ENCODE assay signal across 8 mouse cellular contexts in the genomic region with DNA sequence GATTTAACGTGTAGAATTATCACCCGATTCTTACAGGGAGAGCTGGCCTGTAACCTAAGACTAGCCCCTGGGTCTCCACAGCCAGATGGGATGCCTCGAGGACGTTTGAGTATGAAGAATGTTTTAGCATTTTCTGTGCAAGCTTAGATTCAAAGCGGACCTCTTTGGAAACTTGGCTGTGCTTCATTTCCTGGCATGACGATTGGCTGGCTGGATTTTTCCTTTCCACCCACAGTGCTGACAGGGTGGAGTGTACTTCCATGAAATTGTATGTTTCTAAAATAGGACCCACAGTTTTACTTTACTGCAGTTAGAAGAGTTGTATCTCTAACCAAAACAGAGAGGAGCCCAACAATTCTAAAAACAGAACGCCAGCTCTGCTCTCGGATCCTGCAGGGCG.
DNase-seq lines count a peak whose midpoint lies in the region; ATAC-seq and TF ChIP-seq lines count a peak whose summit lies in the region.
"Had no signal": no experiment of that assay in that cellular context is flagged by ENCODE, and none has a peak within 500 bp of the region (broad histone marks: within the 10 kb centered on the region; RNA-seq: fewer than 3 reads in every experiment).

No protein-coding gene starts in this region.

- no peak for TF ChIP-seq POLR2A in embryonic fibroblast, embryonic 13.5 days (IDR thresholded peaks at IDR 0.05; ENCODE audit: low read depth, low read length)

- no peak overlapping the region for H3K4me3 ChIP-seq in embryonic fibroblast, embryonic 13.5 days (ENCODE audit: insufficient read depth, low read length)
- no peak overlapping the region for H3K4me3 ChIP-seq in kidney, postnatal 0 days (replicated peaks; ENCODE audit: low read depth, low read length)
- no peak overlapping the region for H3K4me3 ChIP-seq in hindbrain, embryonic 10.5 days
- no peak overlapping the region for H3K4me3 ChIP-seq in hindbrain, postnatal 0 days (ENCODE audit: low read length)
- H3K4me3 ChIP-seq: myocyte had no signal

- no peaks in the 10 kb centered on the region for H3K9me3 ChIP-seq in kidney, postnatal 0 days (replicated peaks; ENCODE audit: low read length)
- H3K9me3 ChIP-seq in hindbrain, embryonic 10.5 days = no peaks in the 10 kb centered on the region
- no peaks in the 10 kb centered on the region for H3K9me3 ChIP-seq in hindbrain, postnatal 0 days (ENCODE audit: low read length)

- 40% methylated on average over 9 of the region's 9 CpGs for WGBS in kidney, postnatal 0 days
- WGBS in hindbrain, embryonic 10.5 days = 85% methylated on average over 9 of the region's 9 CpGs
- whole genome bisulfite sequencing in hindbrain, postnatal 0 days = 64% methylated on average over 9 of the region's 9 CpGs

- H3K27me3 ChIP-seq in kidney, postnatal 0 days (ENCODE audit: insufficient read depth, low read length) = no peaks in the 10 kb centered on the region
- no peaks in the 10 kb centered on the region for H3K27me3 ChIP-seq in hindbrain, embryonic 10.5 days (ENCODE audit: insufficient read depth, poor library complexity, severe bottlenecking)
- H3K27me3 ChIP-seq in hindbrain, postnatal 0 days (ENCODE audit: insufficient read depth, low read length) = no peaks in the 10 kb centered on the region

- H3K9ac ChIP-seq in kidney, postnatal 0 days (ENCODE audit: low read depth, low read length) = no peak overlapping the region
- H3K9ac ChIP-seq in hindbrain, postnatal 0 days (replicated peaks; ENCODE audit: low read length) = no peak overlapping the region

- no peak for TF ChIP-seq CTCF in embryonic fibroblast, embryonic 13.5 days (IDR thresholded peaks at IDR 0.05; ENCODE audit: borderline replicate concordance, insufficient read depth, low read length)
- TF ChIP-seq CTCF in kidney, postnatal 0 days (IDR thresholded peaks at IDR 0.05; ENCODE audit: low read depth) = no peak
- no peak for TF ChIP-seq CTCF in hindbrain, postnatal 0 days (IDR thresholded peaks at IDR 0.05; ENCODE audit: low read depth)

- H3K4me1 ChIP-seq in embryonic fibroblast, embryonic 13.5 days (ENCODE audit: control insufficient read depth, insufficient read depth, low read length) = peaks cover 10% of the 10 kb centered on the region
- H3K4me1 ChIP-seq in kidney, postnatal 0 days (replicated peaks; ENCODE audit: insufficient read depth, low read length) = peaks cover 9% of the 10 kb centered on the region
- peaks cover 30% of the 10 kb centered on the region for H3K4me1 ChIP-seq in hindbrain, embryonic 10.5 days (replicated peaks)
- no peaks in the 10 kb centered on the region for H3K4me1 ChIP-seq in hindbrain, postnatal 0 days (ENCODE audit: insufficient read depth, low read length)

- peak overlapping the region; percentile 37 for H3K27ac ChIP-seq in embryonic fibroblast, embryonic 13.5 days (ENCODE audit: insufficient read depth, low read length)
- peak overlapping the region; percentile 44; the same call in 1 of the 2 replicates for H3K27ac ChIP-seq in kidney, postnatal 0 days
- H3K27ac ChIP-seq in hindbrain, embryonic 10.5 days = no peak overlapping the region
- H3K27ac ChIP-seq in hindbrain, postnatal 0 days = no peak overlapping the region

- DNase-seq in gastrocnemius, postnatal 25 days = peak; percentile 48
- DNase-seq in kidney, postnatal 0 days (ENCODE audit: low spot score) = peak; percentile 58
- DNase-seq in lung, postnatal 25 days (ENCODE audit: low spot score) = peak; percentile 52
- DNase-seq in hindbrain, embryonic 10.5 days (ENCODE audit: low spot score) = no peak
- no peak for DNase-seq in hindbrain, postnatal 0 days (ENCODE audit: low spot score)
- DNase-seq in ovary, postnatal 10 days (ENCODE audit: low spot score) = no peak

- no peak for ATAC-seq in kidney, postnatal 0 days (replicated peaks; ENCODE audit: low FRiP score, low read depth)
- no peak for ATAC-seq in hindbrain, postnatal 0 days

- no peak overlapping the region for H3K4me2 ChIP-seq in kidney, postnatal 0 days (ENCODE audit: low read length)
- H3K4me2 ChIP-seq in hindbrain, postnatal 0 days (ENCODE audit: low read depth, low read length) = no peak overlapping the region

- H3K36me3 ChIP-seq in kidney, postnatal 0 days (ENCODE audit: insufficient read depth, low read length) = 0 out of 2 replicates have a peak, but pooled peaks cover 4% of the 10 kb centered on the region
- H3K36me3 ChIP-seq in hindbrain, embryonic 10.5 days = no peaks in the 10 kb centered on the region
- H3K36me3 ChIP-seq in hindbrain, postnatal 0 days (ENCODE audit: insufficient read depth, low read length) = no peaks in the 10 kb centered on the region

Comparison
In these comparisons a context has a peak if more than half of its experiments do, and no peak if none do; other contexts are left out.
1. H3K27ac ChIP-seq: peak in embryonic fibroblast, embryonic 13.5 days (single experiment) and kidney, postnatal 0 days (single experiment); none in hindbrain, embryonic 10.5 days (single experiment) and hindbrain, postnatal 0 days (single experiment).
2. DNase-seq: peak in gastrocnemius, postnatal 25 days (single experiment), kidney, postnatal 0 days (single experiment) and lung, postnatal 25 days (single experiment); none in hindbrain, embryonic 10.5 days (single experiment), hindbrain, postnatal 0 days (single experiment) and ovary, postnatal 10 days (single experiment).